Mouse (Mus musculus) c-Kit-negative CD71-positive TER-119-positive erythroid progenitor cells, embryonic 14.5 days (primary cell): ENCODE measurements around the gene Kat8.
"Not testable (repeated sequence)": the region's sequence is repeated elsewhere in the genome, so short reads cannot be mapped to it uniquely, and the experiment has no call there.

Experiments used
- DNase-seq: peaks from one replicate; pipeline ENCODE4 v3.0.0-alpha.2; 2013; ENCODE audit warnings: low read depth, low spot score

Gene Kat8

DNA sequence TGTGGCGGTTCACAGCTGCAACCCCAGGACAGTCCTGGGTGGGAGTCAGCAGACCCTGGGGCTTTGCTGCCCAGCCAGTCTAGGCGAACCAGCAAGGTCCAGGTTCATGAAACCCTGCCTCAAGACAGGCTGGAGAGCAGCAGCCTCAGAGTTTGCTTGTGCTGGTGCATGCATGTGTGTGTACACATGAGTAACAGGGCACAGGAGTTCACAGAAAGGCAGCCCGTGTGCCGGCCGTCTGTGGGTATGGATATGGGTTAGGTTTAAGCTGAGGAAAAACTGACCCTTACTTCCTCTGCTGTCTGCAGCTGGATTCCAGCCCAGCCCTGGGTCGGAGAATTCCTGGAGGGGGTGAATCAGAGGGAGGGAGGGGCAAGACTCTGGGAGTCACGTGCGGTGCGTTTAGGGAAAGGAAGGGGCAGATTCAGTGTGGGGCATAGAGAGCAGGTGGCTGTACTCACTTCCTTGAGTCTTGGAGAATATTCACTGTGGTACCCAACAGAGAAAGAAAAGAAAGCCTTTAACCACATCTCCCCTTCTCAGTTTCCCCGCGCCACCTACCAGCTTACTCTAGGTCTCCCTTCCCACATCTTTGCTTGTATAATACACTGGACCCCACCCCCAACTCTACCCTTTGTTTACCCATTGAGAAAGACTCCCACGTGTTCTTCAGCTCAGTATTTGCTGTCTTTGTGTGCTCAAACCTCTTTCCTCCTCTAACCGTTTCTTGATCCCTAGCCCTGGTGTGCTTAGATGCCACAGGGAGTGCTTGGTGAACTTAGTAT, 19.2 kb downstream of the Kat8 start:
- DNase-seq = no peak

- DNase-seq = no peak
Measured at GRCm38 (mm10) chr7:127932273-127933031, 20.1 kb downstream of the Kat8 start.

GRCm38 (mm10) chr7:127934075-127934474, 21.8 kb downstream of the Kat8 start:
- no peak for DNase-seq

DNA sequence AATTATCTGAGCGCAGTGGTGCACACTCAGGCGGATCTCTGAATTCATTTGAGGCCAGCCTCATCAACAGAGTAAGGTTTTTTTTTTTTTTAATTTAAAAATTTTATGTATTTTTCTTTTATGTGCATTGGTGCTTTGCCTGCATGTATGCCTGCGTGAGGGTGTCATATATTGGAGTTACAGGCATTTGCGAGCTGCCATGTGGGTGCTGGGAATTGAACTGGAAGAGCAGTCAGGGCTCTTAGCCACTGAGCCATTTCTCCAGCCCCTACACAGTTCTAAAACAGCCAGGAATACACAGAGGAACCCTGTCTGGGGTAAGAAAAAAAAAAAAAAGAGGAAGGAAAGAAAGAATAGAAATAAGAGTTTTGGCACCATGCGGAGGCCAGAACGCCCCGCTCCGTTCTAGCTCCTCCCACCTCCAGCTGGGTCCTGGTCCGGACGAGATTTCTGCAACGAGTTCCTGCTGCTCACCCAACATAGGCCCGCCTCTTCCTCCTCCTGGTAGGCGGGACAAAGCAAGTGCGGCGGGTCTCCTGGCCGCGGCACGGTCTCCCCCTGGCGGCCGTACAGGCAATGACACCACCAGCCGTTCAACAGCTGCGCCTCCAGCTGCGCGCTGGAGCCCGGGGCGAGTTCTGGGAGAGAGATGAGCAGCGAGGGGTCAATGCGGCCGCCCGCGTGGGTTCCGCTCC, 22.9 kb downstream of the Kat8 start:
- DNase-seq = peak; percentile 84

DNA sequence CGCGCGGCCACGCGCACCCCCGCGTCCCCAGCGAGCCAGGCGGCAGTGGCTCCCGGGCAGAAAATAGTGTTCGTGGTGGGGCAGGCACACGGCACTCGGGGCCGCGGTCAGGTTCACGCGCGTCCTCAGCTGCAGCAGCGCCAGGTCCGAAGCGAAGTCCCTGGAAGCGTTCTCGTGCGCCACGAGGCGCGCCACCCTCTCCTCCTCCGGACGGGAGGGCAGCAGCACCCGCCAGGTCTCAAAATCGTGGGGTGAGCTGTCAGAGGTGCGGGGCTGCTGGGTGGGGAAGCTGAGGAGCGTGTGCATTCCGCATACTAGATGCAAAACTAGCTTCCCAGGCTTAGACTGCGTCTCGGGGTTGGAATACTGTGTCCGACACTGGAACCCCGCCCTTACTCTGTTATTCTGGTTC, 23.4 kb downstream of the Kat8 start:
- no peak for DNase-seq

- DNase-seq = no peak
Measured at GRCm38 (mm10) chr7:127936216-127936884, 24.0 kb downstream of the Kat8 start.

DNA sequence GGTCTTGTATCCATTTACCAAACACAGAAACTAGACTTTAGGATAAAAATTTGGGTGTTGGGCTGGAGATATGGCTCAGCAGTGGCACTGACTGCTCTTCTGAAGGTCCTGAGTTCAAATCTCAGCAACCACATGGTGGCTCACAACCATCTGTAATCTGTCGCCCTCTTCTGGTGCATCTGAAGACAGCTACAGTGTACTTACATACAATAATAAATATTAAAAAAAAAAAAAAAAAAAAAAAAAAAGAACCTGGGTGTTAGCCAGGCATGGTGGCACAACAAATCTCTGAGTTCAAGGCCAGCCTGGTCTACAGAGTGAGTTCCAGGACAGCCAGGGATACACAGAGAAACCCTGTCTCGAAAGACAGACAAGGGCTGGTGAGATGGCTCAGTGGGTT, 29.8 kb downstream of the Kat8 start:
- DNase-seq = not testable (repeated sequence)

GRCm38 (mm10) chr7:127944614-127945013, 32.3 kb downstream of the Kat8 start:
- no peak for DNase-seq

DNA sequence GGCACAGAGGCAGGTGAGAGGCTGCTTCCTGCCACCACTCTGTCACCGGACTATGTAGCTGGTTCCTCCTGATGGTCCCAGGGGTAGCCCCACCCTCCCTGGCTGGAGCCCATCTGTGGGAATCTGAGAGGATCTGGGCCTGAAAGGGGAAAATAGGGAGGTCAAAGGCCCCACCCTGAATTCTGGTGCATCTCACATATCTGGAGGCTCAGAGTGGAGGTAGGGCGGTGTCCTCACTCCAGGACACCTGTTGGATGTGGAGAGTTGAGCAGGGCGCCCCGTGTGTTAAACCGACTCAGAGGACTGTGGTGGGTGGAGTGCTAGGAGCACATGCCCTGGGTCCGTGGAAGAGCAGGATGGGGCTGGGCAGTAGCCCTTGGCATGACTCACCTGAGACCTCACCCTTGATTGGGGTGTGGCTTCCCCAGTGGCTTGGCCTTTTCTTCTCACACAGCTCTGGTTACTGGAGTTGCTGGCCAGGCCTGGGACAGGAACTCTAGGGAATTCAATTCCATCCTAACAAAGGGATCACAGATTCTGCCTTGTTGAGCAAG, 34.2 kb downstream of the Kat8 start, which contains the start of gene Prss36:
Gene Prss36, minus strand, starts transcription at position 256 of the 554 bp plus-strand sequence.
- no peak for DNase-seq

- no peak for DNase-seq
Measured at GRCm38 (mm10) chr7:127952864-127953581, 40.7 kb downstream of the Kat8 start.

DNA sequence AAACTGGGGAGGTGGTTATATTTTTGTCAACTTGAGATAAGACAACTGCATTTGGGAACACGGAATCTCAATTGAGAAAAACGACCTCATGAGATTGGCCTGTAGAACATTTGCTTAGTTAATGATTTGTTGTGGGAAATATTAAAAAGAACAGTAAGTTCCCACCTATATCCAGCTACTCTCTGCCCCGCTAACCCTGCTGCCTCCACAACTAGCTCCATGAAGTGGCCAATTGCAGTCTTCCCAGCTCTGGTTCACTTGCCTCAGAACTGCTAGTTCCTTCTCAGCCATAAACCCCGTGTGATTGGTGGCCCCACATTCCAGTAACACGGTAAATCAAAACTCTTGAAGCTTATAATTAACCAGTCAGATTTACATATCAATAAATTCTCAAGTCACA, 47.0 kb downstream of the Kat8 start:
- DNase-seq = no peak

DNA sequence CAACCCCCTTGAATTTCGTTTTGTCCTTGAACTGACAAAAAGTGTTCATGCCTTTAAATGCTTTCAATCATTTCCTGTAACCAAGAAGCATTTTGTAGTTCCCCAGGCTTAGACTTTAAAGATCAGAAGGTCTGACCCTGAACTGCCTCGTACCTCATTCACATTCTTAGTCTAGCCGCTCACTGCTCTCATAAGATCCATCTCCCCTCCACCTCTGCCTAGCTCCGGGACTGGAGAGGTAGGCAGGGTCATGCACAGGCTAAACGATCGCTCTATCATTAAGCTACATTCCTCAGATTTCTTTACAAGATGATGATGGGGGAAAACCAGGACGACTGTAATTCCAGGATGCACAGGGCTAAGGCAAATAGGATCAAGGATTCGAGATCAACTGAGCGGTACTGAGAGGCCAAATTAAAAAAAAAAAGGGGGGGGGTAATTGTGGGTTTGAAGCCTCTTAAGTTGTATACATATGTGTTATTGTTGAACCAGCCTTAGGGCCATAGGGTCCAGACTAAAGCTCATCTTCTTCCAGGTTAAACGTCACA, 54.1 kb downstream of the Kat8 start:
- no peak for DNase-seq

- DNase-seq = peak; percentile 89
Measured at GRCm38 (mm10) chr7:127967004-127967921, 54.9 kb downstream of the Kat8 start, which contains the start of gene Fus. Gene Fus (plus strand): TSS chr7:127967457.

DNA sequence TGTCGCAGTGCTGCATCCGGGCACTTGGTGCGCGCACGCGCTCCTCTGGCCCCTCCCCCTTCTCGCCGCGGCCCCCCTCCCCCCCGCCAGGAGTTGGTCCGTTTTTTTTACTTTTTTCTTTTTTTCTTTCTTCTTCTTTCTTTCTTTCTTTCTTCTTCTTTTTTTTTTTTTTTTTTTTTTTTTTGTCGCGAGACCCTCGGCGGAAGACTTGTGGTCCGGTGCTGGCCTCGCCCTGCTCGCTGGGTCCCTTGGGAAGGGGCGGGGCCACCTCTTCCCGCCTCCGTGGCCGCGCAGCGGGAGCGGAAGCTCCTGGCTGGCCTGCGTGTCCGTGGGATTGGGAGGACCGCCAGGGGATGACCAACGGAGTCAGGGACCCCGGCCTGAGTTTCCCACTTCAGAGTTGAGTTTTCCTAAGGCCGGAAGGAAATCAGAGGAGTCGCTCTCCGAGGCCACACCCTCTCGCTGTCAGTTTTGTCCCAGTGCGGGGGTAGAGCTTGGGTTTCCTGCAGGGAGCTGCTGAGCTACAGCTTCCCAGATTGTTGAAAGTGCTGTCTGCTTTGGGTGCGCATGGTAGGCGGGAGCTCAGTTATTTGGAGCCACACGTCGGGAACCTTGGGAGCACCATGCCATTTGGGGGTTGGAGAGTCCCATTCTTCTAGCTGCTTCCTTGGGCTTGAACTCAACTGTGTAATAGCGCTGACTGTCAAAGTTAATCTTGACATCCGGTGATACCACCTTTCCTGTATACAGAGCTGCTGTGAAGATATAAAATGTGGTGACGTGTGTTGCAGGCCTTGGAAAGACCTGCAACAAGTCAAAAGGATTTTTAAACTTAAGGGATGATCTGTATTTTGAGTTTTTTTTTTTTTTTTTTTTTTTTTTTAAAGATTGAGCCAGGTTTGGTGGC, 55.9 kb downstream of the Kat8 start:
- peak; percentile 59 for DNase-seq

DNA sequence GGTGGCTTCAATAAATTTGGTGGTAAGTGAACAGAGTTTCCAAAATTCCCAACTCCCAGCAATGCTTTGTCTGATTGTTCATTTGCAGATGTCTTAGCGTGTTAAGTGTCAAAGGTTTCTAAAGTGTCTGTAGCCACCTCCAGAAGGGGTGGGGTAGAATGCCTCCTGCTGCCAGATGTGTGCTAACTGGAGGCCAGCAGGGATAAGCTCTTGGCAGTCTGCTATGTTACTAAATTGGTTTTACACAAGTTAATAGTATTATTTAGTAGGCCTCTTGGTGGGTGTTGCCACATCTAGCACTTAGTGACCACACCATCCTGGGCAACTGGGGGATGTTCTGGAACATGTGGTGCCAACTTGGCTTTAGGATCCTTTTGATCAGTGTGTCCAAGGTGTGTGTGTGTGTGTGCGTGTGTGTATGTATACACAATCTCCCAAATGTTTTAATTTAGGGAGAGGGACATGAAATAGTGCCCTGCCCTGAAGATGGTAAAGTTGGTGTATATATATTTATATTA, 62.2 kb downstream of the Kat8 start:
- DNase-seq = no peak
